Mouse (Mus musculus): ENCODE measurements at regions not wholly inside any gene's neighbourhood (a gene's known extent, or its start where the extent isn't known, plus 50 kb on each side); places are given as distances from the start of the nearest gene placed in this dataset.
A peak's percentile ranks its signal among the peaks of the same experiment; 100 is the strongest.

GRCm38 (mm10) chr13:31367226-31367625 lies 188.7 kb upstream of the Foxq1 start:
- Histone ChIP-seq H3K9me3 (ENCODE audit: control insufficient read depth, low read length) (no peaks in the 10 kb centered on the region), H3K36me3 (ENCODE audit: control insufficient read depth, insufficient read depth, low read length) (no peaks in the 10 kb centered on the region), H3K27me3 (ENCODE audit: control insufficient read depth, insufficient read depth, low read length) (no peaks in the 10 kb centered on the region), H3K27ac (replicated peaks; ENCODE audit: low read depth, low read length) (no peak overlapping the region), H3K4me2 (replicated peaks; ENCODE audit: low read depth, low read length, severe bottlenecking) (no peak overlapping the region), H3K9ac (ENCODE audit: low read depth, low read length, severe bottlenecking) (no peak overlapping the region), H3K4me3 (replicated peaks; ENCODE audit: low read length) (no peak overlapping the region), H3K4me1 (ENCODE audit: control insufficient read depth, insufficient read depth, low read length) (peaks cover 11% of the 10 kb centered on the region; the same call in 1 of the 2 replicates)
- no peak for DNase-seq (ENCODE audit: low spot score)
- no peak for ATAC-seq (ENCODE audit: low FRiP score, low read depth)
- WGBS = 96% methylated on average over 3 of the region's 3 CpGs
- no peak for TF ChIP-seq POLR2A (IDR thresholded peaks at IDR 0.05; ENCODE audit: borderline replicate concordance, extremely low read depth, insufficient read depth, insufficient read length)

- Histone ChIP-seq H3K36me3 (ENCODE audit: control insufficient read depth, insufficient read depth, low read length) (no peaks in the 10 kb centered on the region), H3K27me3 (ENCODE audit: control insufficient read depth, insufficient read depth, low read length) (no peaks in the 10 kb centered on the region), H3K27ac (replicated peaks; ENCODE audit: low read depth, low read length) (no peak overlapping the region), H3K4me3 (replicated peaks; ENCODE audit: low read length) (no peak overlapping the region), H3K4me1 (ENCODE audit: control insufficient read depth, insufficient read depth, low read length) (peaks cover 11% of the 10 kb centered on the region; the same call in 1 of the 2 replicates), H3K4me2 (replicated peaks; ENCODE audit: low read depth, low read length, severe bottlenecking) (no peak overlapping the region), H3K9ac (ENCODE audit: low read depth, low read length, severe bottlenecking) (no peak overlapping the region), H3K9me3 (ENCODE audit: control insufficient read depth, low read length) (no peaks in the 10 kb centered on the region)
- WGBS = 69% methylated on average over 4 of the region's 4 CpGs
- no peak for TF ChIP-seq POLR2A (IDR thresholded peaks at IDR 0.05; ENCODE audit: borderline replicate concordance, extremely low read depth, insufficient read depth, insufficient read length)
- DNase-seq (ENCODE audit: low spot score) = no peak
- ATAC-seq (ENCODE audit: low FRiP score, low read depth) = no peak
Observed at GRCm38 (mm10) chr13:31369182-31369581, 186.8 kb upstream of the Foxq1 start.

GRCm38 (mm10) chr13:31370873-31371272 lies 185.1 kb upstream of the Foxq1 start:
- H3K4me1 ChIP-seq (ENCODE audit: control insufficient read depth, insufficient read depth, low read length) = peaks cover 11% of the 10 kb centered on the region; the same call in 1 of the 2 replicates
- H3K4me3 ChIP-seq (replicated peaks; ENCODE audit: low read length) = no peak overlapping the region
- H3K27ac ChIP-seq (replicated peaks; ENCODE audit: low read depth, low read length) = no peak overlapping the region
- no peaks in the 10 kb centered on the region for H3K27me3 ChIP-seq (ENCODE audit: control insufficient read depth, insufficient read depth, low read length)
- no peak overlapping the region for H3K4me2 ChIP-seq (replicated peaks; ENCODE audit: low read depth, low read length, severe bottlenecking)
- ATAC-seq (ENCODE audit: low FRiP score, low read depth) (no peak), DNase-seq (ENCODE audit: low spot score) (peak; percentile 13)
- no peaks in the 10 kb centered on the region for H3K9me3 ChIP-seq (ENCODE audit: control insufficient read depth, low read length)
- no peak for TF ChIP-seq POLR2A (IDR thresholded peaks at IDR 0.05; ENCODE audit: borderline replicate concordance, extremely low read depth, insufficient read depth, insufficient read length)
- WGBS = 28% methylated on average over 6 of the region's 6 CpGs
- no peak overlapping the region for H3K9ac ChIP-seq (ENCODE audit: low read depth, low read length, severe bottlenecking)
- no peaks in the 10 kb centered on the region for H3K36me3 ChIP-seq (ENCODE audit: control insufficient read depth, insufficient read depth, low read length)

- Histone ChIP-seq H3K36me3 (ENCODE audit: control insufficient read depth, insufficient read depth, low read length) (no peaks in the 10 kb centered on the region), H3K27ac (replicated peaks; ENCODE audit: low read depth, low read length) (no peak overlapping the region), H3K4me3 (replicated peaks; ENCODE audit: low read length) (no peak overlapping the region), H3K4me1 (ENCODE audit: control insufficient read depth, insufficient read depth, low read length) (peaks cover 10% of the 10 kb centered on the region; the same call in 1 of the 2 replicates), H3K27me3 (ENCODE audit: control insufficient read depth, insufficient read depth, low read length) (no peaks in the 10 kb centered on the region), H3K9me3 (ENCODE audit: control insufficient read depth, low read length) (no peaks in the 10 kb centered on the region), H3K9ac (ENCODE audit: low read depth, low read length, severe bottlenecking) (no peak overlapping the region), H3K4me2 (replicated peaks; ENCODE audit: low read depth, low read length, severe bottlenecking) (no peak overlapping the region)
- TF ChIP-seq POLR2A (IDR thresholded peaks at IDR 0.05; ENCODE audit: borderline replicate concordance, extremely low read depth, insufficient read depth, insufficient read length) = no peak
- DNase-seq (ENCODE audit: low spot score) (no peak), ATAC-seq (ENCODE audit: low FRiP score, low read depth) (no peak)
- 61% methylated on average over 5 of the region's 5 CpGs for WGBS
Observed at GRCm38 (mm10) chr13:31374006-31374405, 181.9 kb upstream of the Foxq1 start.

GRCm38 (mm10) chr13:31393421-31394215 lies 162.3 kb upstream of the Foxq1 start:
- no peak overlapping the region for H3K27ac ChIP-seq (replicated peaks; ENCODE audit: low read depth, low read length)

More at GRCm38 (mm10) chr13:31393421-31394215, 162.3 kb upstream of the Foxq1 start:
- Histone ChIP-seq H3K9me3 (ENCODE audit: control insufficient read depth, low read length) (no peaks in the 10 kb centered on the region), H3K4me3 (replicated peaks; ENCODE audit: low read length) (no peak overlapping the region), H3K36me3 (ENCODE audit: control insufficient read depth, insufficient read depth, low read length) (no peaks in the 10 kb centered on the region), H3K4me2 (replicated peaks; ENCODE audit: low read depth, low read length, severe bottlenecking) (no peak overlapping the region), H3K27me3 (ENCODE audit: control insufficient read depth, insufficient read depth, low read length) (no peaks in the 10 kb centered on the region), H3K4me1 (ENCODE audit: control insufficient read depth, insufficient read depth, low read length) (0 out of 2 replicates have a peak, but pooled peaks cover 3% of the 10 kb centered on the region), H3K9ac (ENCODE audit: low read depth, low read length, severe bottlenecking) (no peak overlapping the region)
- WGBS = 75% methylated on average over 4 of the region's 4 CpGs
- ATAC-seq (ENCODE audit: low FRiP score, low read depth) = no peak
- TF ChIP-seq POLR2A (IDR thresholded peaks at IDR 0.05; ENCODE audit: borderline replicate concordance, extremely low read depth, insufficient read depth, insufficient read length) = no peak
- DNase-seq (ENCODE audit: low spot score) = no peak

All from limb, embryonic 14.5 days (tissue).